Mouse (Mus musculus): ENCODE measurements around the gene Shcbp1l. TPM values are rescaled to one million over a fixed set of nuclear protein-coding genes. Genes with fewer than 3 reads are reported as not detected.

The Shcbp1l gene
- polyA plus RNA-seq, 1 experiment from 2014 or later, result 0.15 TPM

GRCm38 (mm10) chr1:153432329-153432728, 7.4 kb downstream of the Shcbp1l start:
- H3K9me3 ChIP-seq, result no peaks in the 10 kb centered on the region
- ATAC-seq (ENCODE audit: insufficient number of reproducible peaks, low FRiP score, low TSS enrichment, low read depth), result no peak
- H3K27ac ChIP-seq, result no peak overlapping the region
- H3K36me3 ChIP-seq, result no peaks in the 10 kb centered on the region
- H3K9ac ChIP-seq, result no peak overlapping the region
- 94% methylated on average over 2 of the region's 2 CpGs for WGBS
- H3K27me3 ChIP-seq, result no peaks in the 10 kb centered on the region
- no peak overlapping the region for H3K4me2 ChIP-seq
- no peaks in the 10 kb centered on the region for H3K4me1 ChIP-seq
- H3K4me3 ChIP-seq, result no peak overlapping the region

- ATAC-seq (ENCODE audit: insufficient number of reproducible peaks, low FRiP score, low TSS enrichment, low read depth), result no peak
- 86% methylated on average over 5 of the region's 5 CpGs for WGBS
- no peak overlapping the region for H3K4me2 ChIP-seq
- no peak overlapping the region for H3K4me3 ChIP-seq
- no peaks in the 10 kb centered on the region for H3K36me3 ChIP-seq
- H3K4me1 ChIP-seq, result no peaks in the 10 kb centered on the region
- no peak overlapping the region for H3K27ac ChIP-seq
- H3K9me3 ChIP-seq, result no peaks in the 10 kb centered on the region
- no peak overlapping the region for H3K9ac ChIP-seq
- no peaks in the 10 kb centered on the region for H3K27me3 ChIP-seq
Measured at GRCm38 (mm10) chr1:153433851-153434589, 9.1 kb downstream of the Shcbp1l start.

GRCm38 (mm10) chr1:153437536-153437935, 12.6 kb downstream of the Shcbp1l start:
- H3K9ac ChIP-seq, result no peak overlapping the region
- no peaks in the 10 kb centered on the region for H3K27me3 ChIP-seq
- no peaks in the 10 kb centered on the region for H3K9me3 ChIP-seq
- H3K4me1 ChIP-seq, result no peaks in the 10 kb centered on the region
- no peak overlapping the region for H3K4me3 ChIP-seq
- no peak overlapping the region for H3K4me2 ChIP-seq
- 86% methylated on average over 11 of the region's 11 CpGs for WGBS
- ATAC-seq (ENCODE audit: insufficient number of reproducible peaks, low FRiP score, low TSS enrichment, low read depth), result no peak
- no peaks in the 10 kb centered on the region for H3K36me3 ChIP-seq
- no peak overlapping the region for H3K27ac ChIP-seq

- Histone ChIP-seq H3K4me1 (no peaks in the 10 kb centered on the region), H3K36me3 (no peaks in the 10 kb centered on the region), H3K9ac (no peak overlapping the region), H3K4me2 (no peak overlapping the region), H3K27ac (no peak overlapping the region), H3K27me3 (no peaks in the 10 kb centered on the region), H3K9me3 (no peaks in the 10 kb centered on the region), H3K4me3 (no peak overlapping the region)
- 79% methylated on average over 4 of the region's 4 CpGs for whole genome bisulfite sequencing
- no peak for ATAC-seq (ENCODE audit: insufficient number of reproducible peaks, low FRiP score, low TSS enrichment, low read depth)
Measured at GRCm38 (mm10) chr1:153440752-153441151, 15.8 kb downstream of the Shcbp1l start.

GRCm38 (mm10) chr1:153441656-153442055, 16.7 kb downstream of the Shcbp1l start:
- Histone ChIP-seq H3K27ac (no peak overlapping the region), H3K9ac (no peak overlapping the region), H3K4me1 (no peaks in the 10 kb centered on the region), H3K27me3 (no peaks in the 10 kb centered on the region), H3K4me2 (no peak overlapping the region), H3K9me3 (no peaks in the 10 kb centered on the region), H3K4me3 (no peak overlapping the region), H3K36me3 (no peaks in the 10 kb centered on the region; the same call in 1 of the 2 replicates)
- 80% methylated on average over 3 of the region's 3 CpGs for WGBS
- no peak for ATAC-seq (ENCODE audit: insufficient number of reproducible peaks, low FRiP score, low TSS enrichment, low read depth)

- 72% methylated on average over 1 of the region's 1 CpGs for WGBS
- no peak overlapping the region for H3K4me2 ChIP-seq
- no peak overlapping the region for H3K9ac ChIP-seq
- no peaks in the 10 kb centered on the region for H3K4me1 ChIP-seq
- H3K27me3 ChIP-seq, result no peaks in the 10 kb centered on the region
- no peaks in the 10 kb centered on the region; the same call in 1 of the 2 replicates for H3K36me3 ChIP-seq
- no peak overlapping the region for H3K27ac ChIP-seq
- H3K9me3 ChIP-seq, result no peaks in the 10 kb centered on the region
- no peak for ATAC-seq (ENCODE audit: insufficient number of reproducible peaks, low FRiP score, low TSS enrichment, low read depth)
- H3K4me3 ChIP-seq, result no peak overlapping the region
Measured at GRCm38 (mm10) chr1:153443019-153443418, 18.1 kb downstream of the Shcbp1l start.

GRCm38 (mm10) chr1:153443632-153444031, 18.7 kb downstream of the Shcbp1l start:
- no peak for ATAC-seq (ENCODE audit: insufficient number of reproducible peaks, low FRiP score, low TSS enrichment, low read depth)
- Histone ChIP-seq H3K27me3 (no peaks in the 10 kb centered on the region), H3K4me1 (no peaks in the 10 kb centered on the region), H3K9ac (no peak overlapping the region), H3K36me3 (no peaks in the 10 kb centered on the region; the same call in 1 of the 2 replicates), H3K9me3 (no peaks in the 10 kb centered on the region), H3K4me3 (no peak overlapping the region), H3K4me2 (no peak overlapping the region), H3K27ac (no peak overlapping the region)
- 61% methylated on average over 4 of the region's 4 CpGs for WGBS

- ATAC-seq (ENCODE audit: insufficient number of reproducible peaks, low FRiP score, low TSS enrichment, low read depth), result no peak
- Histone ChIP-seq H3K4me3 (no peak overlapping the region), H3K27me3 (no peaks in the 10 kb centered on the region), H3K4me1 (no peaks in the 10 kb centered on the region), H3K4me2 (no peak overlapping the region), H3K27ac (no peak overlapping the region), H3K9me3 (no peaks in the 10 kb centered on the region), H3K9ac (no peak overlapping the region), H3K36me3 (peaks cover 3% of the 10 kb centered on the region; the same call in 1 of the 2 replicates)
- 96% methylated on average over 20 of the region's 20 CpGs for WGBS
Measured at GRCm38 (mm10) chr1:153446120-153446831, 21.3 kb downstream of the Shcbp1l start.

GRCm38 (mm10) chr1:153451237-153452154, 26.5 kb downstream of the Shcbp1l start:
- H3K9me3 ChIP-seq, result no peaks in the 10 kb centered on the region
- peaks cover 38% of the 10 kb centered on the region for H3K36me3 ChIP-seq
- no peaks in the 10 kb centered on the region for H3K27me3 ChIP-seq
- no peak overlapping the region for H3K27ac ChIP-seq
- no peak overlapping the region for H3K4me3 ChIP-seq
- H3K9ac ChIP-seq, result no peak overlapping the region
- H3K4me2 ChIP-seq, result no peak overlapping the region
- H3K4me1 ChIP-seq, result no peaks in the 10 kb centered on the region
- 67% methylated on average over 10 of the region's 10 CpGs for WGBS
- ATAC-seq (ENCODE audit: insufficient number of reproducible peaks, low FRiP score, low TSS enrichment, low read depth), result no peak

GRCm38 (mm10) chr1:153453146-153453642, 28.2 kb downstream of the Shcbp1l start:
- H3K27me3 ChIP-seq, result no peaks in the 10 kb centered on the region
- no peak overlapping the region for H3K27ac ChIP-seq
- no peak for ATAC-seq (ENCODE audit: insufficient number of reproducible peaks, low FRiP score, low TSS enrichment, low read depth)
- peaks cover 49% of the 10 kb centered on the region for H3K36me3 ChIP-seq
- no peaks in the 10 kb centered on the region for H3K9me3 ChIP-seq
- H3K4me3 ChIP-seq, result no peak overlapping the region
- WGBS, result 88% methylated on average over 3 of the region's 3 CpGs
- no peak overlapping the region for H3K9ac ChIP-seq
- no peak overlapping the region for H3K4me2 ChIP-seq
- H3K4me1 ChIP-seq, result no peaks in the 10 kb centered on the region

- H3K27ac ChIP-seq, result no peak overlapping the region
- H3K36me3 ChIP-seq, result peaks cover 71% of the 10 kb centered on the region
- no peak overlapping the region for H3K4me2 ChIP-seq
- H3K9me3 ChIP-seq, result no peaks in the 10 kb centered on the region
- H3K4me1 ChIP-seq, result no peaks in the 10 kb centered on the region
- H3K4me3 ChIP-seq, result no peak overlapping the region
- no peak overlapping the region for H3K9ac ChIP-seq
- 86% methylated on average over 5 of the region's 5 CpGs for WGBS
- ATAC-seq (ENCODE audit: insufficient number of reproducible peaks, low FRiP score, low TSS enrichment, low read depth), result 0 out of 2 replicates have a peak, but pooled peaks have one; percentile 24
- no peaks in the 10 kb centered on the region for H3K27me3 ChIP-seq
Measured at GRCm38 (mm10) chr1:153456137-153456536, 31.2 kb downstream of the Shcbp1l start.

All from limb, embryonic 15.5 days (tissue).